Mouse (Mus musculus): Measurements from ENCODE around the gene Mapkap1. TPM values are rescaled to one million over a fixed set of nuclear protein-coding genes. Genes with fewer than 3 reads are reported as not detected.

The Mapkap1 gene
- total RNA-seq, 1 experiment from 2014 or later: 96.7 TPM

GRCm38 (mm10) chr2:34591721-34592360 lies 185.3 kb downstream of the Mapkap1 start:
- peak; percentile 31 for DNase-seq

GRCm38 (mm10) chr2:34592361-34592960 lies 185.9 kb downstream of the Mapkap1 start:
- DNase-seq: no peak

DNA sequence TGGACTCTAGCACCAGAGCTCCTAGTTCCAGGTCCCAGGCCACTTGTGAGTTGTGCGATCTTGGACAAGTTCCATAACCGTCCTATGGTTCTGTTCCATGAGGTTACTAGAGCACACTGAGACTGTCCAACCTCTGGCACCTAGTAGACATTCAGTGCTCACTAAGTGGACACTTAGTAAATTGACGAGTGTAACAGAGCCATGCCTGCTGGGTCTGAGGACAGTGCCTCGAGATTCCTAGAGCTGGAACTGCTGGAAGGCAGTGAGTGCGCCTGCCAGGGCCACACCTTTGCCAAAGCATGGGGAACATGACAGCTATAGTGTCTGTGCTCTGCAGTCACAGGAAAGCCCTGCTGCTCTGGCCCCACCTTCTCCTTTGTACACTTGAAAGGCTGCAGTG lies 187.4 kb downstream of the Mapkap1 start:
- DNase-seq: no peak

- DNase-seq: no peak
Observed at GRCm38 (mm10) chr2:34599606-34600255, 193.2 kb downstream of the Mapkap1 start.

GRCm38 (mm10) chr2:34600734-34601133 lies 194.2 kb downstream of the Mapkap1 start:
- no peak for DNase-seq

- no peak for DNase-seq
Observed at GRCm38 (mm10) chr2:34602111-34602541, 195.6 kb downstream of the Mapkap1 start.

- no peak for DNase-seq
Observed at GRCm38 (mm10) chr2:34602896-34603295, 196.3 kb downstream of the Mapkap1 start.

DNA sequence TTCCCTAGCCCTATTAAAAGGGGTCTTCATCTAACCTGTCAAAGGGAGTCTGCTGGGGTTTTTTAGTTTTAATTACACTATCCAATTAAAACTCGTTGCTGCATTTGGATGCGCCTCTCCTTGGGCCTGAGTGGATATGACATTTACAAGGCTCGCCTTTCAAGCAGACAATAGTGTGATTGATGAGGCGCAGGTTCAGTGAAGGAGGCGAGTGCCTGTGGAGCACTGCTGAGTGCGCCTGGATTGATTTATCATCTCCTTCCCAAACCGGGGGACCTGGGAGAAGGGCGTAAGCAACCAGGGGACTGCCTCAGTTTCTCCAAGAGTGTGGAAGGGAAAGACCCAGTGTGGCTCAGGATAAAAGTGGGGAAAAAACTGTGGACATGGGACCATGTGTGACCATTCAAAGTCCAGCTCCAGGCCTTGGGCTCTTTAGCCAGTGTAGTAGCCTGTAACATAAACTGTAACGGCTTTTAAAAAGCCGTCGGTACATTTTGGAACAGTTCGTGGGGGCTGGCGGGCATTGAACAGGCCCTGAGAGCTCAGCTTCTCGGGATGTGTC lies 197.2 kb downstream of the Mapkap1 start:
- DNase-seq: no peak

- DNase-seq: no peak
Observed at GRCm38 (mm10) chr2:34605040-34605439, 198.5 kb downstream of the Mapkap1 start.

DNA sequence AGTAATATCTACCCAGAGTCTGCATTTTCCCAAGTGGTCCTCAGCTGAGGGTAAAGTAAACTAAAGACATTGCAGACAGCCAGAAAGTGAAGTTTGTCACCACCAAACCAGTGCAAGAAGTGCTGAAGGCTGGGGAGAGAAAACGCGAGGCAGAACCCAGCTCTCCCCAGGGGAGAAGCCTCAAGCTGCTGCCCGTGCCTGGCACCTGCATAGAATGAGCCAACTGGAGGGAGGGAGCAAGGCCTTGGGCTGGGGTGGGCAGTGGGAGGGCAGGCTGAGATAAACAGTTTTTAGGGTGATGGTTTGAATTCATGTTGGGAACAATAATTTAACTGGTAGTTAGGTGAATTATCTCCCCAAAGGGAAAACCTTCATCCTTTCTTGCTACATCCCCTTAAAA lies 202.3 kb downstream of the Mapkap1 start:
- no peak for DNase-seq

DNA sequence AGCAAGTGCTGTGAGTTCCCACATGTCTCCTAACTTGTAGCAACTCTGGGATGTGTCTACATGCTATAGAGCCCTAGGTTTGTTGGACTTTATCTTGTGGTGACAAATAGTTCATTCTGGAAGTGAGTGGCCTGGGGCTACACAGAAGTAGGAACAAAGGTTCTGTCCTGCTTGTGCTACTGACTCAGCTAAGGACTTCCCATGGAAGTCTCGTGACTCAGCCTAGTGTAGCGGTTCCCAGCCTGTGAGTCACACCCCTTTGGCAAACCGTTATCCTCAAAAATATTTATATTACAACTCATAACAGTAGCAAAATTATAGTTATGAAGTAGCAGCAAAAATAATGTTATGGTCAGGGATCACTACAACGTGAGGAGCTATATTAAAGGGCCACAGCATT lies 202.9 kb downstream of the Mapkap1 start:
- peak; percentile 36 for DNase-seq

DNA sequence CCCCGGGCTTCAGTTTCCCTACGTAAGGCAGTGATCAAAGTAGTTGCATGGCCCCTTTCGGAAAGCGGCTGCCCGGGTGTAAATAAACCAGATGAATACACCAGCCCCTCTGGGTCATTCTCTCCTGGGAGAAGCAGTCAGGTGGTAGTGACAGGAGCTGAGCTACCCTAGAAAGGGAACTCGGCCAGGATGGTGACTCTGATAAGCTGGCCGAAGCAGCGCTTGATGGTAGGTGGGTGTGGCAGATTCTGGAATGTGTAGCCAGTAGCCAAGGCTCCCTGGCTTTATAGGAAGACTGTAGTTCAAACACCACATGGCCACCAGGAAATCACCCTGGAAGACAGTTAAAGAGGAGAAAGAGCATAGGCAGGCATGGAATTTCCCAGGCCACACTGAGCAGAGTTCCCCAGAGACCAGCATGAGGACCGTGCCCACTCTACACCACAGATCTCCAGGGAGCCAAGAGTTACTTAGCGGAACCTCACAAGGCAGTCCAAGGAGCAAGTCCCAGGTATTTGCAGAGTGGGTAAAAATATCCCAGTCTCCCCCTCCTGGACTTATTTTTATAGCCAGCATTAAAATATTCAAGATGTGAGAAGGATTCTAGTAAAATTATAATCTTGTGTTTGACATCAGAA lies 214.3 kb downstream of the Mapkap1 start:
- no peak for DNase-seq

DNA sequence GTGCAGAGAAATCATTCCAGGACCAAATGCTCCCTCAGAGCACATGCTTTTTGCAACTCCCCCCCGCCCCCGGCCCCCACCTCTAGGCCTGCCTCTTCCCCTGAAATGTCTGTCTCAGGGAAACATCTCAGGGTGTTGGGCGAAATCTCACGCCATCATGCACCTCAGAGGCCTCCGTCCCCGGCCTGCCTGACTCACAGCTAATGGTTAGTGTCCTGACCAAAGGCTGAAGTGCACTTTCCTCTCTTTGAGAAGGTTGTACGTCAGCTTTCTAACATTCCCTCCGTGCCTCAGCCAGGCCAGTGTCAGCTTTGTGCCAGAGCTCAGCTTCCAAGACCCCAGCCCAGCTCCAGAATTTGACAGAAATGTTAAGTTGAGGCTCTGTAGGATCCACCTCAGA lies 214.9 kb downstream of the Mapkap1 start:
- DNase-seq: no peak

- DNase-seq: peak; percentile 70
Observed at GRCm38 (mm10) chr2:34622518-34622917, 215.9 kb downstream of the Mapkap1 start.

DNA sequence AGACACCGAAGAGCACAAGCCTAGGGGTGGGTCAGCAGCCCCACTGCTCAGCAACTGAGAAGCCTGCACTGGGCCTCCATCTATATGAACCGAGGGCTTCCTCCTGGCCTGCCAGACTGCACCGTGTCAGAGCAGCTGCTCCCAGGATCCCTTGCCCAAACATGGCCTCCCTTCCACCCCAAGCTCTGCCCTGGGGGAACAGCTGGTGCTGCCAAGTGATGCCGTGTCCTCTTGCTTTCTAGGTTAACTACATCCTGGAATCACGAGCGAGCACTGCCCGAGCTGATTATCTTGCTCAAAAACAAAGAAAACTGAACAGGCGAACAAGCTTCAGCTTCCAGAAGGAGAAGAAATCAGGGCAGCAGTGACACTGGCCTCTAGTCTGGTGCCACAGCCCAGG lies 216.6 kb downstream of the Mapkap1 start:
- no peak for DNase-seq

DNA sequence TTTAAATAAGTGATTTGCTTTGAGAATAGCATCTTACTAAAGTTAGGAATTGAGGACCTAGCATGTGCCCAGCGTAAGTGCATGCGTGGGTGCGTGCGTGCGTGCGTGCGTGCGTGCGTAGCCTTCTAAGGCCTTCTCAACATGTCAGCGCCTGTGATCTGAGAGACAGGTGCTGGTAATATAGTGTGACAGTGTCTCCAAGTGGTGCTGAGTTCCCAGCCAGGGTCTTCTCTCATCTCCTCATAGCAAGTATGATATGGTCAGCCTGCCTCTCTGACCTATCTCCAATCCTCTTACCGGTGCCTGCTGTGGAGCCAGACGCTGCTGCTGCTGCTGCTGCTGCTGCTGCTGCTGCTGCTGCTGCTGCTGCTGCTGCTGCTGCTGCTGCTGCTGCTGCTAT lies 217.5 kb downstream of the Mapkap1 start:
- DNase-seq: no peak

- no peak for DNase-seq
Observed at GRCm38 (mm10) chr2:34627328-34628226, 221.0 kb downstream of the Mapkap1 start.

GRCm38 (mm10) chr2:34628903-34629540 lies 222.5 kb downstream of the Mapkap1 start:
- DNase-seq: no peak

GRCm38 (mm10) chr2:34629758-34630157 lies 223.2 kb downstream of the Mapkap1 start:
- DNase-seq: no peak

- DNase-seq: no peak
Observed at GRCm38 (mm10) chr2:34630445-34630844, 223.9 kb downstream of the Mapkap1 start.

DNA sequence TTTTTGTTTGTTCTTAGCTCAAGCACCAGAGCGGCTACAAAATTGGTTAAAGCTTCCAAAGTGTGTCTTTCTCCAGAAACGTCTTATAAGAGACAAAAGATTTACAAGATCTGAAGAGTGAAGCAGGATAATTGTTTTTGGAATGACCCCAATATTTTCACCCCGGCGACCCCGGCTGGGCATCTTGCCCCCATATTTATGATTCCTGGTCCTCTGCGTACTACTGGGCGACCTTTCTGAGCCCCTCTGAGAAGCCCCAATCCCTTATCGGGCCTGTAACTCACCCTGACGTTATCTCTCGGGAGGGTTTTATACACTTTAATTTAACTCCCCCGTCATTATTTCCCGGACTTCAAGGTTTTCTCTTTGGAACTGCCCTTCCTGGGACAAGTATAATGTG lies 225.5 kb downstream of the Mapkap1 start:
- no peak for DNase-seq

Data from adrenal gland, postnatal 25 days (tissue).